Mouse (Mus musculus): ENCODE results near the gene Ddc. TPM values are rescaled to one million over a fixed set of nuclear protein-coding genes. Genes with fewer than 3 reads are reported as not detected.

Ddc gene
- total and polyA plus RNA-seq, 3 experiments = 0.13 to 3.0 TPM; not detected in 1

- DNase-seq (ENCODE audit: low spot score) (no peak), ATAC-seq (ENCODE audit: extremely low read depth, insufficient number of reproducible peaks, low FRiP score, poor library complexity, severe bottlenecking) (no peak)
- Histone ChIP-seq H3K9me3 (replicated peaks) (no peaks in the 10 kb centered on the region), H3K4me1 (ENCODE audit: insufficient read depth, low read depth, low read length) (peaks cover 58% of the 10 kb centered on the region), H3K27me3 (ENCODE audit: insufficient read depth, low read length) (peaks cover 55% of the 10 kb centered on the region), H3K4me3 (ENCODE audit: low read depth, low read length) (no peak overlapping the region), H3K36me3 (replicated peaks) (no peaks in the 10 kb centered on the region)
- TF ChIP-seq TAL1 (conservative IDR thresholded peaks at IDR 0.05; ENCODE audit: low read depth, low read length) (no peak), POLR2AphosphoS5 (IDR thresholded peaks at IDR 0.05; ENCODE audit: insufficient replicate concordance, low read depth, low read length) (no peak), CTCF (IDR thresholded peaks at IDR 0.05; ENCODE audit: low read depth, low read length) (no peak), GATA1 (IDR thresholded peaks at IDR 0.05; ENCODE audit: borderline replicate concordance, low read length) (no peak), GATA2 (IDR thresholded peaks at IDR 0.05; ENCODE audit: borderline replicate concordance, low read depth, low read length) (no peak)
These were observed 49.5 kb downstream of the Ddc start for GRCm38 (mm10) chr11:11848467-11848866.

GRCm38 (mm10) chr11:11845044-11845443, 52.9 kb downstream of the Ddc start:
- Histone ChIP-seq H3K4me1 (ENCODE audit: insufficient read depth, low read depth, low read length) (peaks cover 72% of the 10 kb centered on the region), H3K27me3 (ENCODE audit: insufficient read depth, low read length) (peaks cover 60% of the 10 kb centered on the region), H3K36me3 (replicated peaks) (no peaks in the 10 kb centered on the region), H3K9me3 (replicated peaks) (no peaks in the 10 kb centered on the region), H3K4me3 (ENCODE audit: low read depth, low read length) (no peak overlapping the region)
- ATAC-seq (ENCODE audit: extremely low read depth, insufficient number of reproducible peaks, low FRiP score, poor library complexity, severe bottlenecking) (no peak), DNase-seq (ENCODE audit: low spot score) (no peak)
- TF ChIP-seq CTCF (IDR thresholded peaks at IDR 0.05; ENCODE audit: low read depth, low read length) (no peak), GATA2 (IDR thresholded peaks at IDR 0.05; ENCODE audit: borderline replicate concordance, low read depth, low read length) (no peak), GATA1 (IDR thresholded peaks at IDR 0.05; ENCODE audit: borderline replicate concordance, low read length) (no peak), TAL1 (conservative IDR thresholded peaks at IDR 0.05; ENCODE audit: low read depth, low read length) (no peak), POLR2AphosphoS5 (IDR thresholded peaks at IDR 0.05; ENCODE audit: insufficient replicate concordance, low read depth, low read length) (no peak)

GRCm38 (mm10) chr11:11844367-11844971, 53.5 kb downstream of the Ddc start:
- Histone ChIP-seq H3K4me1 (ENCODE audit: insufficient read depth, low read depth, low read length) (peaks cover 72% of the 10 kb centered on the region), H3K27me3 (ENCODE audit: insufficient read depth, low read length) (peaks cover 65% of the 10 kb centered on the region)

GRCm38 (mm10) chr11:11841590-11841989, 56.4 kb downstream of the Ddc start:
- TF ChIP-seq TAL1 (conservative IDR thresholded peaks at IDR 0.05; ENCODE audit: low read depth, low read length) = peak; percentile 48
- no peak for TF ChIP-seq POLR2AphosphoS5 (IDR thresholded peaks at IDR 0.05; ENCODE audit: insufficient replicate concordance, low read depth, low read length)
- Histone ChIP-seq H3K4me1 (ENCODE audit: insufficient read depth, low read depth, low read length) (peaks cover 76% of the 10 kb centered on the region), H3K36me3 (replicated peaks) (no peaks in the 10 kb centered on the region), H3K4me3 (ENCODE audit: low read depth, low read length) (no peak overlapping the region), H3K27me3 (ENCODE audit: insufficient read depth, low read length) (peaks cover 52% of the 10 kb centered on the region), H3K9me3 (replicated peaks) (no peaks in the 10 kb centered on the region)
- ATAC-seq (ENCODE audit: extremely low read depth, insufficient number of reproducible peaks, low FRiP score, poor library complexity, severe bottlenecking) (peak; percentile 51), DNase-seq (ENCODE audit: low spot score) (no peak)

More at GRCm38 (mm10) chr11:11844367-11844971, 53.5 kb downstream of the Ddc start:
- ATAC-seq (ENCODE audit: extremely low read depth, insufficient number of reproducible peaks, low FRiP score, poor library complexity, severe bottlenecking) = no peak
- DNase-seq (ENCODE audit: low spot score) = no peak
- no peaks in the 10 kb centered on the region for H3K36me3 ChIP-seq (replicated peaks)
- no peak for TF ChIP-seq GATA1 (IDR thresholded peaks at IDR 0.05; ENCODE audit: borderline replicate concordance, low read length)
- TF ChIP-seq POLR2AphosphoS5 (IDR thresholded peaks at IDR 0.05; ENCODE audit: insufficient replicate concordance, low read depth, low read length) = no peak
- no peak for TF ChIP-seq CTCF (IDR thresholded peaks at IDR 0.05; ENCODE audit: low read depth, low read length)
- no peak for TF ChIP-seq GATA2 (IDR thresholded peaks at IDR 0.05; ENCODE audit: borderline replicate concordance, low read depth, low read length)
- TF ChIP-seq TAL1 (conservative IDR thresholded peaks at IDR 0.05; ENCODE audit: low read depth, low read length) = no peak
- no peaks in the 10 kb centered on the region for H3K9me3 ChIP-seq (replicated peaks)
- H3K4me3 ChIP-seq (ENCODE audit: low read depth, low read length) = no peak overlapping the region

- H3K9me3 ChIP-seq (replicated peaks) = no peaks in the 10 kb centered on the region
- peaks cover 50% of the 10 kb centered on the region for H3K27me3 ChIP-seq (ENCODE audit: insufficient read depth, low read length)
- no peak for ATAC-seq (ENCODE audit: extremely low read depth, insufficient number of reproducible peaks, low FRiP score, poor library complexity, severe bottlenecking)
- DNase-seq (ENCODE audit: low spot score) = no peak
- peaks cover 84% of the 10 kb centered on the region for H3K4me1 ChIP-seq (ENCODE audit: insufficient read depth, low read depth, low read length)
- H3K36me3 ChIP-seq (replicated peaks) = no peaks in the 10 kb centered on the region
- TF ChIP-seq GATA2 (IDR thresholded peaks at IDR 0.05; ENCODE audit: borderline replicate concordance, low read depth, low read length) (no peak), GATA1 (IDR thresholded peaks at IDR 0.05; ENCODE audit: borderline replicate concordance, low read length) (no peak), POLR2AphosphoS5 (IDR thresholded peaks at IDR 0.05; ENCODE audit: insufficient replicate concordance, low read depth, low read length) (no peak), TAL1 (conservative IDR thresholded peaks at IDR 0.05; ENCODE audit: low read depth, low read length) (no peak), CTCF (IDR thresholded peaks at IDR 0.05; ENCODE audit: low read depth, low read length) (no peak)
- no peak overlapping the region for H3K4me3 ChIP-seq (ENCODE audit: low read depth, low read length)
These were observed 57.2 kb downstream of the Ddc start for GRCm38 (mm10) chr11:11840746-11841145.

- TF ChIP-seq POLR2AphosphoS5 (IDR thresholded peaks at IDR 0.05; ENCODE audit: insufficient replicate concordance, low read depth, low read length) = no peak
- no peak for TF ChIP-seq CTCF (IDR thresholded peaks at IDR 0.05; ENCODE audit: low read depth, low read length)
- TF ChIP-seq GATA1 (IDR thresholded peaks at IDR 0.05; ENCODE audit: borderline replicate concordance, low read length) = no peak
- no peak for TF ChIP-seq TAL1 (conservative IDR thresholded peaks at IDR 0.05; ENCODE audit: low read depth, low read length)
- TF ChIP-seq GATA2 (IDR thresholded peaks at IDR 0.05; ENCODE audit: borderline replicate concordance, low read depth, low read length) = no peak
- H3K27me3 ChIP-seq (ENCODE audit: insufficient read depth, low read length) = peaks cover 43% of the 10 kb centered on the region
- no peak overlapping the region for H3K4me3 ChIP-seq (ENCODE audit: low read depth, low read length)
- DNase-seq (ENCODE audit: low spot score) (no peak), ATAC-seq (ENCODE audit: extremely low read depth, insufficient number of reproducible peaks, low FRiP score, poor library complexity, severe bottlenecking) (no peak)
- H3K9me3 ChIP-seq (replicated peaks) = no peaks in the 10 kb centered on the region
- no peaks in the 10 kb centered on the region for H3K36me3 ChIP-seq (replicated peaks)
- peaks cover 92% of the 10 kb centered on the region for H3K4me1 ChIP-seq (ENCODE audit: insufficient read depth, low read depth, low read length)
These were observed 58.1 kb downstream of the Ddc start for GRCm38 (mm10) chr11:11839874-11840273.
